Mouse (Mus musculus) neural tube, embryonic 14.5 days (tissue): ENCODE results near the gene Notum. TPM values are rescaled to one million over a fixed set of nuclear protein-coding genes. Genes with fewer than 3 reads are reported as not detected.

ENCODE experiments used
- ATAC-seq: fragments of 200-750 bp; cut with Nextera tagmentation; 2 replicates; pipeline ENCODE4 v1.8.0; 2017; ENCODE audit warnings: low read depth, mild to moderate bottlenecking, moderate TSS enrichment, moderate library complexity
- H3K27ac ChIP-seq: fragments of 300-500 bp; sonication (generic); 2 replicates; pipeline ENCODE4 v1.5.1; 2014; ENCODE audit warnings: low read depth, mild to moderate bottlenecking, control low read depth, low read length, moderate library complexity, mixed read lengths
- H3K27me3 ChIP-seq: fragments of 300-500 bp; sonication (generic); 2 replicates; pipeline ENCODE4 v1.6.1; 2014; ENCODE audit warnings: low read length; ENCODE audit not compliant: control insufficient read depth, insufficient read depth
- H3K36me3 ChIP-seq: fragments of 300-500 bp; sonication (generic); 2 replicates; pipeline ENCODE4 v1.6.1; 2014; ENCODE audit warnings: low read length, mixed read lengths; ENCODE audit not compliant: control insufficient read depth, insufficient read depth
- H3K4me1 ChIP-seq: fragments of 300-500 bp; sonication (generic); 2 replicates; pipeline ENCODE4 v1.6.1; 2014; ENCODE audit warnings: low read length; ENCODE audit not compliant: control insufficient read depth, insufficient read depth
- H3K4me2 ChIP-seq: fragments of 300-500 bp; sonication (generic); 2 replicates; pipeline ENCODE4 v1.6.1; 2014; ENCODE audit warnings: mild to moderate bottlenecking, low read depth, low read length, control low read depth
- H3K4me3 ChIP-seq: fragments of 300-500 bp; sonication (generic); 2 replicates; pipeline ENCODE4 v1.5.1; 2014; ENCODE audit warnings: low read depth, low read length, control low read depth, mixed read lengths
- H3K9ac ChIP-seq: fragments of 300-500 bp; sonication (generic); replicated peaks from 2 replicates; pipeline ENCODE4 v1.6.1; 2014; ENCODE audit warnings: low read depth, mild to moderate bottlenecking, control low read depth, low read length, mixed read lengths
- H3K9me3 ChIP-seq: fragments of 300-500 bp; sonication (generic); 2 replicates; pipeline ENCODE4 v1.6.1; 2016; ENCODE audit warnings: low read length; ENCODE audit not compliant: control insufficient read depth
- WGBS: fragments of 180-500 bp; shearing (Covaris S2); extraction: QIAGEN DNeasy Blood & Tissue Kit; methylation state at CpG from one replicate; pipeline ENCODE4 v1.1.7; 2014; 5-methylcytosine and 5-hydroxymethylcytosine counted together
- polyA plus RNA-seq: library from polyadenylated mRNA; unstranded; fragments of >200 nt; fragmentation: Nextera tagmentation; extraction: Ambion mirVana; gene quantifications from 2 replicates; pipeline ENCODE4 v1.2.1, GENCODE M21; 2014

Notum gene
- polyA plus RNA-seq = 1.3 and 6.2 TPM in 2 replicates

DNA sequence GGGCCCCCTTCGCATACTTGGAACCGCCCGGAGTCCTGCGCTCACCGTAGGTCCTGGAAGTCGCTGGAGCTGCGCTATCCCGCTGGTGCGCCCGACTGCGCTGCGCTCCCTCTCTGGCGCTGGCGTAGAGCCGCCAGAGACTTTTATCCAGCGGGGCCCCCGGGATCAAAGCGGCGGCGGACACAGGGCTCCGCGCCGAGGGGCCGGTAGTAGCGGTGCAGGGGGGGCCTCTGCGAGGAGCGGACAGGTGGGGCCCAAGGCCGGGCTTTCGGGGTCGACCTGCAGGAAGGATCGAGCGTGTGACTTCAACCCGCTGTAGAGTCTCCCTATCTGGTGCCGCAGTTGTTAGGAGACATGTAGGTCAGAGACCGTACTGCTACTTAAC is at the start of gene Notum:
Gene Notum, minus strand, starts transcription at position 100 of the 385 bp plus-strand sequence.
- H3K36me3 ChIP-seq = no peaks in the 10 kb centered on the region

DNA sequence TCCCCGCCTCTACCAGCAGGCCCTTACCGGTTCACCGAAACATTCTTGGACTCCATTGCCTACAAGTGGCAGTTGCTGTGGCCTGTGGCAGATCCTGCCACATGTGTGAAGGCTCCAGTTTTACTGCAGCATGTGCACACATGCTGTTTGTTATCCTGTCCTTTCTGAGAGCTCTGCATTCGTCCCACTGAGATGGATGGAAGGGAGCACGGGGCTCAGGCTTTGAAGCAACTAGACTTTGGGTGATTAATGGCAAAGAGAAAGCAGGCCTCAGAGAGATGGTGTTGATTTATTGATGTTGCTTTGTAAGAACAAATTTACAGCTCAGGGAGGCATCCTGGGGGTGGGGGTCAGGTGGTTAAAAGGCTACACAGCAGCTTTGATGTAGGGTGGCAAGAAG is 49.7 kb upstream of the Notum start:
- ATAC-seq = no peak
- H3K4me1 ChIP-seq = peaks cover 25% of the 10 kb centered on the region
- peaks cover 6% of the 10 kb centered on the region for H3K36me3 ChIP-seq
- H3K9ac ChIP-seq = no peak overlapping the region
- no peaks in the 10 kb centered on the region for H3K27me3 ChIP-seq
- no peak overlapping the region for H3K4me3 ChIP-seq
- no peaks in the 10 kb centered on the region for H3K9me3 ChIP-seq
- 25% methylated on average over 5 of the region's 5 CpGs for WGBS
- H3K27ac ChIP-seq = no peak overlapping the region
- no peak overlapping the region for H3K4me2 ChIP-seq

More for the DNA sequence above, at the start of gene Notum:
- Histone ChIP-seq H3K9me3 (no peaks in the 10 kb centered on the region), H3K27ac (no peak within 1 kb of the TSS), H3K27me3 (peaks cover 40% of the 10 kb centered on the region), H3K4me3 (peak within 1 kb of the TSS; percentile 32), H3K4me1 (peaks cover 15% of the 10 kb centered on the region), H3K4me2 (peak within 1 kb of the TSS; percentile 48), H3K9ac (no peak within 1 kb of the TSS)
- under 1% methylated on average over 35 of the region's 35 CpGs for WGBS
- no peak for ATAC-seq

DNA sequence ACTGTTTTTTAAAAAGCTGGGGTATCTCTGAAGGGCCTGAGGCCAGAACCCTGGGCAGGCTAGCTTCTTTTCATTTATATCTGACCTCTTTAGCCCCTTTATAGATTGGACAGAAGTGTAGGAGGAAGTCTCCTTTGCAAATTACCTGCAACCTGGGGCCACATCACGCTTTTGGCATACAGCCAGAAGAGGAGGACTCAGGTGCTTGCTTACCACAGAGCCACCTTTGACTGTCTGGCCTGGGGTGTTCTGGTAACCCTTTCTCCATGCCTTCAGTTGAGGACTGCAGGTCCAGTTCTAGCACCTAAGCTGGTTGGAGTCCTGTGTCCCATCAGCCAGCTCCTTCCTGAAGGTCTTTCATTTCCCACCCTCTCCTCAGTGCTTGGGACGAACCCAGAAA is 48.6 kb upstream of the Notum start:
- Histone ChIP-seq H3K4me3 (no peak overlapping the region), H3K9ac (no peak overlapping the region), H3K27me3 (no peaks in the 10 kb centered on the region), H3K9me3 (no peaks in the 10 kb centered on the region), H3K27ac (no peak overlapping the region), H3K4me1 (peaks cover 21% of the 10 kb centered on the region), H3K4me2 (no peak overlapping the region), H3K36me3 (peaks cover 6% of the 10 kb centered on the region; the same call in 1 of the 2 replicates)
- 63% methylated on average over 2 of the region's 2 CpGs for WGBS
- no peak for ATAC-seq

DNA sequence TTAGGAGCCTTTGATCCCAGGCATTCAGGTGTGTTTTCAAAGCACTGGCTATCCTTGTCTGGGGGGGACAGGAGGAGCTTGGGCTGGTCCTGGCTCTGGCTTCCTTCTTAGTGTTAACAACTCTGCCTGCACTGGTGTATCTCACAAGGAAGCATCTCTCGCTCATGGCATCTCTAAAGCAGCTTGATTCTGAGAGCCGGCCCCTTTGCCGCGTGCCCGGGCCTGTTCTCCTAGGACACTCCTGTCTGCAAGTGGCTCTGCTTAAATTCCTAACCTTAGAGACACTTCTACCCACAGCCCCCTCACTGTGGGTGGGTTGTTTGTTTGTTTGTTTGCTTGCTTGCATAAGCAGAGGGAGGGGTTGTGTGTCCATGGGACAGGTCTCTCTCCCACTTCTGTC is 47.0 kb upstream of the Notum start:
- Histone ChIP-seq H3K27ac (no peak overlapping the region), H3K9me3 (no peaks in the 10 kb centered on the region), H3K27me3 (no peaks in the 10 kb centered on the region), H3K4me2 (no peak overlapping the region), H3K36me3 (peaks cover 9% of the 10 kb centered on the region; the same call in 1 of the 2 replicates), H3K4me3 (no peak overlapping the region), H3K4me1 (peaks cover 19% of the 10 kb centered on the region), H3K9ac (no peak overlapping the region)
- 30% methylated on average over 5 of the region's 5 CpGs for WGBS
- no peak for ATAC-seq

DNA sequence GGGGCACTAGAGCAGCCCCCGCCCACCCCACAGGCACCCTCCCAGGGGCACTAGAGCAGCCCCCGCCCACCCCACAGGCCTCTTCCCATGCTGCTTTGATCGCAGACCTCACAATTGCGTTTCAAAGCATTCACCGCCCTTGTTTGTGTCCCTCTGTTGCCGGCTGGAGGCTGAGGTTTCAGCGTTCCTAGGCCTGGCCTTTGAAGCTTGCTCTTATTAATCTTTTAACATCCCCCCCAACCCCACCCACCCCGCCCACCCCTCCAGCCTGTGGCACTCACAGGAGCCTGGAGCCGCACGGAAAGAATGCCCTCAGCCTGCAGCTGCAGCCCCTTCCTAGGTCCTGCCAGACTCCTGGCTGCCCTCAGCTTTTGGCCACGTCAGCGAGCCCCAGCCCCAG is 46.2 kb upstream of the Notum start:
- Histone ChIP-seq H3K4me2 (no peak overlapping the region), H3K9me3 (no peaks in the 10 kb centered on the region), H3K4me3 (no peak overlapping the region), H3K9ac (no peak overlapping the region), H3K27ac (no peak overlapping the region), H3K27me3 (no peaks in the 10 kb centered on the region), H3K36me3 (peaks cover 9% of the 10 kb centered on the region; the same call in 1 of the 2 replicates), H3K4me1 (peaks cover 12% of the 10 kb centered on the region; the same call in 1 of the 2 replicates)
- 8% methylated on average over 12 of the region's 12 CpGs for WGBS
- ATAC-seq = no peak

DNA sequence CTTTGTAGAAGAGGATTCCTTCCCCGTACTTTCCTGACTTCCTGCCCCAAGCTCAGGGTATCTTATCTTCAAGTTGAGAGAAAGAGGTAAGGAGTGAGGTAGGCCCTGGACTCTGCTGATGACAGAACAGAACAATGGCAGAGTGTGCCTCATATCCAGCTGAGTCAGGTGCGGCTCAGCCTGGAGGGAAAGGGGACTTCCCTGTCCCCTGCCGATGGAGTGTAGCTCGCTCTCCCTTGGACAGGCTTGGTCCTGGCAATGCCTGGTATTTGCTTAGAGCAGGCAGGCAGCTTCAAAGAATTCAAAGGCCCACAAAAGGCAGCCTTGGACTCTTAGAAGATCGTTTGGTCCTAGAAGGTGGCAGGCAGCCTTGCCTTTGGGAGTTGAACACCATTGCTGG is 45.1 kb upstream of the Notum start:
- no peaks in the 10 kb centered on the region for H3K27me3 ChIP-seq
- H3K4me2 ChIP-seq = no peak overlapping the region
- H3K36me3 ChIP-seq = peaks cover 9% of the 10 kb centered on the region; the same call in 1 of the 2 replicates
- H3K4me1 ChIP-seq = peaks cover 12% of the 10 kb centered on the region; the same call in 1 of the 2 replicates
- H3K4me3 ChIP-seq = no peak overlapping the region
- no peaks in the 10 kb centered on the region for H3K9me3 ChIP-seq
- 62% methylated on average over 5 of the region's 5 CpGs for WGBS
- no peak overlapping the region for H3K9ac ChIP-seq
- H3K27ac ChIP-seq = no peak overlapping the region
- ATAC-seq = no peak

DNA sequence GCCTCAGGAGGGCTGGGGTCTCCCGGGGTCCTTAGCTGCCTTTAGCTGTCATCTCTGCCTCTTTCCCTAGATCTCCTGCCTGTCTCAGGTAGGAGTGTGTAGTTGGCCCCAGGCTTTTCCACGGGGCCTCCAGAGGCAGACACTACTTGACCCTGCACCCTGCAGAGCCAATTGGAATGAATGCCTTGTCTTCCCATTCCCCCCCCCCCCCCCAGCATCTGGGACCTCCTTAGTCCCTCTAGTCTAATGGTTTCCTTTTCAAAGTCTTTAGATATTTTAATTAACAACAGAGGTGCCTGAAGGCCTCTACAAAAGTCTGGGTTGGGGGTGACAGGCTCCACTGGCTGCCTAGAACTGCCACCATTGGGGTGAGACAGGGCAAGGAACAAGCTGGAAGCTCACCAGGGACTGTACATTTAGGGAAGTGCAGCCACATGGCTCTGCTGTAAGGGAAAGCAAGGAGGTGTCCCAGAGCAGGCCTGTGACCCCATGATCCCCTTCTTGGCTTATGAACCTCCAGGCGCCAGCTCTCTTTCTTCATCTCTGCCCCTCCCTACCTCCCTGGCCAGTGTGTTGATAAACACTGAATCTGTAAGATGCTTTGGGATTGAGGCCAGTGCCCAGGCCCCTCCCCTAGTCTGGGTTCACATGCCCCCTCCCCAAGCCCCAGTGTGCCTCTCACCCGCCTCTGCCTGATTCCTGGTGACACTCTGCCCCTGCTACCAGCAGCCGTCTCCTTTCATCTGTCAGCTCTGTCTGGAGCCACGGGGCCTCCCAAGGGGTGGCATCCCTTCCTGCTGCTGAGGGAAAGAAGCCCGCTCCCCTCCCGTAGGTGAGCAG is 43.7 kb upstream of the Notum start:
- H3K36me3 ChIP-seq = 0 out of 2 replicates have a peak, but pooled peaks cover 2% of the 10 kb centered on the region

DNA sequence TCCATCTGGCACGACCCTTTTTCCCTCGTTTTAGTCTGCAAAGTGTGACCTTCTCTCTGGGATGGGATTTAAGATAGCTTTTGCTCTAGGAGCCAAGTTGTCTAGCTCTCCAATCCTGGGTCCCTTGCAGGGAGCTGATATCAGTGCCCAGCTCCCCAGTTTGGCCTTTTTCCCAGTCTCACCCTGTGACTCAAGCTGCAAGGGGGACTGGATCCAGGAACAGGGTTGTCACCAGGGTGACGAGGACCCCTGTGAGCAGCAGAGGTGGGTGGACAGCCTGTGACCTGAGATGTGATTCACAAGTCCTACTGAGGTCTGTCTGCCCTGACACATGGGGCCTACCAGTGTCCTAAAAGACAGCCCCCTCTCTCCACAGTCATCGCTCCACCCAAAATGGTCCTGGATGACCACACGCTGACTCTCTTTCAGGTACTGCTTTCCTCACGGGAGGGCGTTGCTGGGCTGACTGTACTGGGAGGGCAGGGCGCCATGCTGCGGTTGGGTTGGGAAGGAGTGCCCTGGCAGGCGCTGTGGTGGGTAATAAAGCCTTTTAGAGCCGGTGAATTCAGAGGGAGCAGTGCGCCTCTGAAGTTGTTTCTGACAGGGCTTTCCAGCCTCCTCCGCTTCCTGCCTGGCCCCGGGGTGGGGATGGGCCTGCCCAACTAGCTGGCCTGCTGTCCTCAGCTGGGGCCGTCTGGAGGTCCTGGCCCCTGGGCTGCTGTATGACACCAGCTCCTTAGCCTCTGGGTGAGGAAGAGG is 42.9 kb upstream of the Notum start:
- Histone ChIP-seq H3K4me3 (no peak overlapping the region), H3K36me3 (0 out of 2 replicates have a peak, but pooled peaks cover 2% of the 10 kb centered on the region), H3K27ac (no peak overlapping the region), H3K9me3 (no peaks in the 10 kb centered on the region), H3K4me2 (no peak overlapping the region), H3K4me1 (peaks cover 12% of the 10 kb centered on the region; the same call in 1 of the 2 replicates), H3K27me3 (no peaks in the 10 kb centered on the region), H3K9ac (no peak overlapping the region)
- 27% methylated on average over 15 of the region's 15 CpGs for WGBS
- no peak for ATAC-seq

More for the DNA sequence above, 43.7 kb upstream of the Notum start:
- no peak for ATAC-seq
- no peak overlapping the region for H3K4me2 ChIP-seq
- WGBS = 16% methylated on average over 8 of the region's 8 CpGs
- H3K9ac ChIP-seq = no peak overlapping the region
- peaks cover 12% of the 10 kb centered on the region; the same call in 1 of the 2 replicates for H3K4me1 ChIP-seq
- no peak overlapping the region for H3K27ac ChIP-seq
- H3K27me3 ChIP-seq = no peaks in the 10 kb centered on the region
- H3K4me3 ChIP-seq = no peak overlapping the region
- H3K9me3 ChIP-seq = no peaks in the 10 kb centered on the region

DNA sequence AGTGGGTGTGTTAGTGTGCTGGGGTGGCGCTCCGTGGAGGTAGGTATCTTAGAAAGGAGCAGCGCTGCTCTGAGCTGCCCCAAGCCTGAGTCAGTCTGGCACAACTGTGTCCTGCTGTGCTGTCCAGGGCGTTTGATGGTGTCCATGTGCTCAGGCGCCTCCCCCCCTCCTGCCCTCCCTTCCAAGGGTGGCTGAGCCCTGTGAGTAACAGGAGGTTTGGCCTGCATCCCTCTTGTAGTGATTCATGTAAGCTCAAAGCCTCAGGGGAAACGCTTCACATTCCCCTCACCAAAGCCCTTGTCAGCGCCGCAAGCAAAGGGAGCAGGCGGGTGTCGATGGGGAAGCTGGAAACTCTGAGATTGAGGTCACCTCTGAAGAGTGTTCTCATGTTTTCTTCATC is 36.8 kb upstream of the Notum start:
- Histone ChIP-seq H3K36me3 (peaks cover 4% of the 10 kb centered on the region; the same call in 1 of the 2 replicates), H3K4me2 (no peak overlapping the region), H3K4me3 (no peak overlapping the region), H3K9me3 (no peaks in the 10 kb centered on the region), H3K27me3 (no peaks in the 10 kb centered on the region), H3K4me1 (no peaks in the 10 kb centered on the region), H3K27ac (no peak overlapping the region), H3K9ac (no peak overlapping the region)
- no peak for ATAC-seq
- WGBS = 70% methylated on average over 10 of the region's 10 CpGs
